ENCODE assay signal across 16 mouse cellular contexts in the genomic region with DNA sequence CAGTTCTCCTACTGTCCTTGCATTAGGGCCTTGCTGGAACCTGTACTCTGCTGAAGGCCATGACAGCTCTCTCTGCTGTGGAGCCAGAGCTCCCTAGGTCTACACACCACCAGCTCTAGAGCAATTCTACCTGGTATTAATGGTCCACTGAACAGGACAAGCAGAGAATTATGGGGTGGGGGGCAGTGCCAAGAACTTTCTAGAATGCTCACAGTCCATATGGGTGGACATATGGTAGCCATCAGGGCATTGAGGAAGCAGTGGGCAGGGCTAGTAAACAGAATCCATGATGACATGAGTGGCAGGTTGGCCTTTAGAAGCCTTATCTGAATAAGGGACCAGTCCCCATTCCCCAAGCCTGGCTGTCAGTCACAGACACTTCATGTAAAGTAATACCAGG.
"Had no signal": no experiment of that assay in that cellular context is flagged by ENCODE, and none has a peak within 500 bp of the region (broad histone marks: within the 10 kb centered on the region; RNA-seq: fewer than 3 reads in every experiment).

No protein-coding gene starts in this region.

- H3K4me1 ChIP-seq: liver, embryonic 13.5 days had no signal

- H3K4me2 ChIP-seq: liver, embryonic 13.5 days; midbrain, embryonic 11.5 days had no signal

- H3K27ac ChIP-seq: left cerebral cortex, adult 2 months; liver, embryonic 13.5 days; stomach, postnatal 0 days had no signal

- H3K9ac ChIP-seq: liver, embryonic 13.5 days had no signal

- DNase-seq: kidney, postnatal 10 days; kidney, postnatal 36 days; layer of hippocampus, postnatal 36 days; liver, embryonic 13.5 days; lung, adult 2 months; lung, postnatal 14 days; lung, postnatal 4 days; midbrain, embryonic 14.5 days; right cerebral cortex, adult 18-20 months; right cerebral cortex, postnatal 14 days; right cerebral cortex, postnatal 4 days; thymus, adult 2 months; thymus, postnatal 14 days had no signal

- H3K4me3 ChIP-seq: left cerebral cortex, adult 2 months; liver, embryonic 13.5 days had no signal

- H3K9me3 ChIP-seq: liver, embryonic 13.5 days had no signal

- H3K27me3 ChIP-seq: liver, embryonic 13.5 days had no signal

- H3K36me3 ChIP-seq: liver, embryonic 13.5 days had no signal
